Mouse (Mus musculus) kidney, postnatal 0 days (tissue): ENCODE measurements around the gene Elp1. TPM values are rescaled to one million over a fixed set of nuclear protein-coding genes. Genes with fewer than 3 reads are reported as not detected.
A peak's percentile ranks its signal among the peaks of the same experiment; 100 is the strongest.

Experiments
- ATAC-seq: fragments of 200-750 bp; cut with Nextera tagmentation; replicated peaks from 2 replicates; pipeline ENCODE4 v1.8.0; 2017; ENCODE audit warnings: low read depth, moderate number of reproducible peaks, moderate TSS enrichment, moderate library complexity; ENCODE audit not compliant: low FRiP score
- DNase-seq: peaks from one replicate; pipeline ENCODE4 v3.0.0-alpha.2; 2016; ENCODE audit warnings: low spot score
- H3K27ac ChIP-seq: fragments of 300-500 bp; sonication (generic); 2 replicates; pipeline ENCODE4 v1.5.1; 2014; ENCODE audit warnings: mild to moderate bottlenecking
- H3K27me3 ChIP-seq: fragments of 300-500 bp; sonication (generic); 2 replicates; pipeline ENCODE4 v1.6.1; 2014; ENCODE audit warnings: low read length, mixed read lengths; ENCODE audit not compliant: insufficient read depth
- H3K36me3 ChIP-seq: fragments of 300-500 bp; sonication (generic); 2 replicates; pipeline ENCODE4 v1.6.1; 2014; ENCODE audit warnings: low read length, mixed read lengths; ENCODE audit not compliant: insufficient read depth
- H3K4me1 ChIP-seq: fragments of 300-500 bp; sonication (generic); replicated peaks from 2 replicates; pipeline ENCODE4 v1.6.1; 2014; ENCODE audit warnings: antibody characterized with exemption, low read length, mixed read lengths; ENCODE audit not compliant: insufficient read depth
- H3K4me2 ChIP-seq: fragments of 300-500 bp; sonication (generic); 2 replicates; pipeline ENCODE4 v1.6.1; 2014; ENCODE audit warnings: mild to moderate bottlenecking, low read length, moderate library complexity, mixed read lengths
- H3K4me3 ChIP-seq: fragments of 300-500 bp; sonication (generic); replicated peaks from 2 replicates; pipeline ENCODE4 v1.5.1; 2014; ENCODE audit warnings: low read depth, low read length
- H3K9ac ChIP-seq: fragments of 300-500 bp; sonication (generic); 2 replicates; pipeline ENCODE4 v1.6.1; 2014; ENCODE audit warnings: low read depth, low read length
- H3K9me3 ChIP-seq: fragments of 300-500 bp; sonication (generic); replicated peaks from 2 replicates; pipeline ENCODE4 v1.6.1; 2016; ENCODE audit warnings: low read length, inconsistent platforms, mixed read lengths
- CTCF ChIP-seq: IDR thresholded peaks from 2 replicates; pipeline ENCODE4 v1.5.1; 2016; ENCODE audit warnings: antibody characterized with exemption, low read depth, mild to moderate bottlenecking, moderate library complexity
- WGBS: fragments of 180-500 bp; shearing (Covaris S2); extraction: QIAGEN DNeasy Blood & Tissue Kit; methylation state at CpG from one replicate; pipeline ENCODE4 v1.1.7; 2014; 5-methylcytosine and 5-hydroxymethylcytosine counted together
- polyA plus RNA-seq: library from polyadenylated mRNA; unstranded; fragments of >200 nt; fragmentation: Nextera tagmentation; extraction: Ambion mirVana; gene quantifications from 2 replicates; pipeline ENCODE4 v1.2.1, GENCODE M21; 2015

Gene Elp1
- polyA plus RNA-seq, 1 experiment from 2014 or later: 24.9 TPM

DNA sequence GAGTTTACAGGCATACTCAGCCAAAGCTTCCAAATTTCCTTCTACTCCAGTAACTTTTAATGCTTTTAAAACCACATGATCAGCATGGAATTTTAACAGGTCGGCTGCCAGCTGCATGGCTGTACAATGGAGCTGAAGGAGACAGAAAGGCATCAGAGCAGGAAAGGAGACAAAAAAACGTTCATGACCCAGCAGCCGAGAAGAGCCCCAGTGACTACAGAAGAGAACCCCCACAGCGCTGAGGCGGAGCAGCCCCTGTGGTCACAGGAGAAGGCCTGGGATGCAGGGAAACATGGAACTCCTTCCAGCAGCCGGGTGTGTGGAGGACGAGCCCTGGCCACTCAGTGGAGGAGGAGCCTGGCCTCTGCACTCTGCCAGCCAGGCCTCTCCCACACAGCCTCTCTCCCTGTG, 27.4 kb upstream of the Elp1 start:
- Histone ChIP-seq H3K36me3 (0 out of 2 replicates have a peak, but pooled peaks cover 11% of the 10 kb centered on the region), H3K4me1 (peaks cover 11% of the 10 kb centered on the region), H3K27me3 (no peaks in the 10 kb centered on the region), H3K4me3 (no peak overlapping the region), H3K27ac (peak overlapping the region; percentile 72), H3K4me2 (no peak overlapping the region), H3K9ac (no peak overlapping the region), H3K9me3 (no peaks in the 10 kb centered on the region)
- 27% methylated on average over 7 of the region's 7 CpGs for WGBS
- DNase-seq (peak; percentile 64), ATAC-seq (peak; percentile 77)
- TF ChIP-seq CTCF: no peak

DNA sequence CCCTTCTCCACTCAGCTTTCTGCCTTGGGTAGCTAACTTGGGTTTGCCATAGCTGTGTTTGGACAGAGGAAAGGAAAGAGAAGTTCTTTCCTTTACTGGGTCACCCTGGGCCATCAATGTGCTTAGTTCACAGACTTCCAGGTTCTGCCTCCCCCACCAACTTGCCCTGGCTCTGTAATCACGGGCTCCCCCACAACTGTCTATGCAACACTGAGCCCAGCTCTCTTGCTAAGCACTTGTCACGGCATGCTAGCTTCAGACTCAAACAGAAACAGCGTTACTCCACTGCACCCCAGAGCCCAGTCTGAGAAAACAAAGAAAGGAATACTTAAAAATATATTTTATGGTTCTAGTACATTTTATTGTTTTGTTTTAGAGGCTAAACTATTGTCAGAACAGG, 26.8 kb upstream of the Elp1 start:
- H3K9me3 ChIP-seq: no peaks in the 10 kb centered on the region
- H3K4me1 ChIP-seq: peaks cover 11% of the 10 kb centered on the region
- peak overlapping the region; percentile 72 for H3K27ac ChIP-seq
- H3K27me3 ChIP-seq: no peaks in the 10 kb centered on the region
- no peak overlapping the region for H3K4me3 ChIP-seq
- 0 out of 2 replicates have a peak, but pooled peaks cover 10% of the 10 kb centered on the region for H3K36me3 ChIP-seq
- DNase-seq: peak; percentile 66
- no peak overlapping the region for H3K9ac ChIP-seq
- ATAC-seq: peak; percentile 44; the same call in 1 of the 2 replicates
- TF ChIP-seq CTCF: no peak
- WGBS: 42% methylated on average over 3 of the region's 3 CpGs
- H3K4me2 ChIP-seq: no peak overlapping the region

- Histone ChIP-seq H3K27ac (no peak overlapping the region), H3K9ac (no peak overlapping the region), H3K4me3 (no peak overlapping the region), H3K27me3 (no peaks in the 10 kb centered on the region), H3K4me2 (no peak overlapping the region), H3K36me3 (0 out of 2 replicates have a peak, but pooled peaks cover 6% of the 10 kb centered on the region), H3K9me3 (no peaks in the 10 kb centered on the region), H3K4me1 (no peaks in the 10 kb centered on the region)
- WGBS: 89% methylated on average over 9 of the region's 9 CpGs
- TF ChIP-seq CTCF: no peak
- DNase-seq (no peak), ATAC-seq (no peak)
Observed at GRCm38 (mm10) chr4:56824231-56824630, 22.1 kb upstream of the Elp1 start.

- no peaks in the 10 kb centered on the region for H3K9me3 ChIP-seq
- H3K9ac ChIP-seq: no peak overlapping the region
- TF ChIP-seq CTCF: peak; percentile 75
- no peak overlapping the region for H3K4me3 ChIP-seq
- no peaks in the 10 kb centered on the region for H3K36me3 ChIP-seq
- no peak overlapping the region for H3K27ac ChIP-seq
- no peaks in the 10 kb centered on the region for H3K27me3 ChIP-seq
- H3K4me2 ChIP-seq: no peak overlapping the region
- H3K4me1 ChIP-seq: no peaks in the 10 kb centered on the region
- DNase-seq (peak; percentile 68), ATAC-seq (0 out of 2 replicates have a peak, but pooled peaks have one; percentile 46)
Observed at GRCm38 (mm10) chr4:56820017-56820550, 18.0 kb upstream of the Elp1 start.

- WGBS: 57% methylated on average over 8 of the region's 8 CpGs
- no peak for DNase-seq
Observed at GRCm38 (mm10) chr4:56815131-56815530, 13.0 kb upstream of the Elp1 start.

GRCm38 (mm10) chr4:56812096-56812495, 10.0 kb upstream of the Elp1 start:
- Histone ChIP-seq H3K4me1 (no peaks in the 10 kb centered on the region), H3K4me3 (no peak overlapping the region), H3K9me3 (no peaks in the 10 kb centered on the region), H3K9ac (no peak overlapping the region), H3K4me2 (no peak overlapping the region), H3K36me3 (0 out of 2 replicates have a peak, but pooled peaks cover 22% of the 10 kb centered on the region), H3K27ac (no peak overlapping the region), H3K27me3 (no peaks in the 10 kb centered on the region)
- DNase-seq (no peak), ATAC-seq (no peak)
- WGBS: 77% methylated on average over 4 of the region's 4 CpGs
- TF ChIP-seq CTCF: no peak

More at GRCm38 (mm10) chr4:56815131-56815530, 13.0 kb upstream of the Elp1 start:
- no peak overlapping the region for H3K9ac ChIP-seq
- H3K4me1 ChIP-seq: no peaks in the 10 kb centered on the region
- no peak overlapping the region for H3K4me2 ChIP-seq
- no peak for TF ChIP-seq CTCF
- no peaks in the 10 kb centered on the region for H3K9me3 ChIP-seq
- H3K27ac ChIP-seq: no peak overlapping the region
- H3K4me3 ChIP-seq: no peak overlapping the region
- no peaks in the 10 kb centered on the region for H3K27me3 ChIP-seq
- ATAC-seq: no peak
- H3K36me3 ChIP-seq: 0 out of 2 replicates have a peak, but pooled peaks cover 13% of the 10 kb centered on the region

DNA sequence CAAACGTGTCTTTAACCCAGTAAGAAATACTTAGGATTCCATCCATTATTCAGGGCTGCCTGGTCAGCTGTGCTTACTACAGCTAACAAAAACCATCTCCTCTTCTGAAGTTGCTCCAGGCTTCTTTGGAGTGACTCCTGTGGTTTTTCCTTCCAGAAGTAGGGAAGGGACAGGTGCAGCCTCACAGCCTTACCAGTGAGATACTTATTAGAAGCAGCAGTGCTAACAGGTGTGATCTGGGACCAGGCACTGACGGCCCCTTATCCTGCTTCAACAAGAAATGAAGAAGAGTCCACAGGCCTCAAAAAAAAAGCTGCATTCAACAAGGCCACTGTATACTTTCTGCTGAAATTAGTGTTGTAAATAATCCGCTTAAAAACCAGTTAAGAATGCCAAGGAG, 9.5 kb upstream of the Elp1 start:
- no peak overlapping the region for H3K4me3 ChIP-seq
- ATAC-seq: no peak
- H3K36me3 ChIP-seq: peaks cover 25% of the 10 kb centered on the region; the same call in 1 of the 2 replicates
- no peaks in the 10 kb centered on the region for H3K4me1 ChIP-seq
- no peak for DNase-seq
- H3K4me2 ChIP-seq: no peak overlapping the region
- no peaks in the 10 kb centered on the region for H3K27me3 ChIP-seq
- 75% methylated on average over 3 of the region's 3 CpGs for WGBS
- H3K9ac ChIP-seq: no peak overlapping the region
- no peaks in the 10 kb centered on the region for H3K9me3 ChIP-seq
- no peak for TF ChIP-seq CTCF
- H3K27ac ChIP-seq: no peak overlapping the region
